Mouse (Mus musculus) olfactory bulb, adult 2 months (tissue): Measurements from ENCODE around the gene Icam1. TPM values are rescaled to one million over a fixed set of nuclear protein-coding genes. Genes with fewer than 3 reads are reported as not detected.
A peak's percentile ranks its signal among the peaks of the same experiment; 100 is the strongest.

ENCODE experiments used
- H3K27ac ChIP-seq: fragments of 200-500 bp; 2 replicates; pipeline ENCODE4 v1.5.1; 2012; ENCODE audit warnings: low read depth, low read length; ENCODE audit not compliant: insufficient read depth
- H3K4me1 ChIP-seq: fragments of 200-500 bp; 2 replicates; pipeline ENCODE4 v1.6.1; 2012; ENCODE audit warnings: low read length; ENCODE audit not compliant: control insufficient read depth, insufficient read depth
- H3K4me3 ChIP-seq: fragments of 200-500 bp; 2 replicates; pipeline ENCODE4 v1.5.1; 2012; ENCODE audit warnings: mild to moderate bottlenecking, low read depth, low read length, moderate library complexity; ENCODE audit not compliant: insufficient read depth
- CTCF ChIP-seq: fragments of 200-500 bp; IDR thresholded peaks from 2 replicates; pipeline ENCODE4 v1.5.1; 2012; ENCODE audit warnings: low read depth, mild to moderate bottlenecking, low read length, moderate library complexity; ENCODE audit not compliant: insufficient read depth
- POLR2A ChIP-seq: fragments of 200-500 bp; IDR thresholded peaks from 2 replicates; pipeline ENCODE4 v1.6.1; 2012; ENCODE audit warnings: mild to moderate bottlenecking, low read depth, low read length, moderate library complexity; ENCODE audit not compliant: insufficient read depth
- WGBS: fragments of 180-500 bp; shearing (Covaris S2); methylation state at CpG from one replicate; pipeline ENCODE4 v1.1.7; 2018; 5-methylcytosine and 5-hydroxymethylcytosine counted together
- polyA plus RNA-seq: library from polyadenylated mRNA; stranded (reverse); fragments of >200 nt; gene quantifications from 2 replicates; pipeline ENCODE4 v1.2.4, GENCODE M21; 2012; ENCODE audit warnings: low replicate concordance; ENCODE audit not compliant: missing spikeins, insufficient read depth, insufficient read length

Icam1 gene
- polyA plus RNA-seq, 1 experiment, result not detected

DNA sequence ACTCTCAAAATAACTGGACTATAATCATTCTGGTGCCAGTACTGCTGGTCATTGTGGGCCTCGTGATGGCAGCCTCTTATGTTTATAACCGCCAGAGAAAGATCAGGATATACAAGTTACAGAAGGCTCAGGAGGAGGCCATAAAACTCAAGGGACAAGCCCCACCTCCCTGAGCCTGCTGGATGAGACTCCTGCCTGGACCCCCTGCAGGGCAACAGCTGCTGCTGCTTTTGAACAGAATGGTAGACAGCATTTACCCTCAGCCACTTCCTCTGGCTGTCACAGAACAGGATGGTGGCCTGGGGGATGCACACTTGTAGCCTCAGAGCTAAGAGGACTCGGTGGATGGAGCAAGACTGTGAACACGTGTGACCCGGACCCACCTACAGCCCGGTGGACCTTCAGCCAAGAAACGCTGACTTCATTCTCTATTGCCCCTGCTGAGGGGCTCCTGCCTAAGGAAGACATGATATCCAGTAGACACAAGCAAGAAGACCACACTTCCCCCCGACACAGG, 12.0 kb downstream of the Icam1 start:
- no peak overlapping the region for H3K4me3 ChIP-seq
- H3K4me1 ChIP-seq, result peaks cover 32% of the 10 kb centered on the region
- 49% methylated on average over 8 of the region's 8 CpGs for WGBS
- no peak overlapping the region for H3K27ac ChIP-seq
- TF ChIP-seq CTCF, result no peak
- no peak for TF ChIP-seq POLR2A

DNA sequence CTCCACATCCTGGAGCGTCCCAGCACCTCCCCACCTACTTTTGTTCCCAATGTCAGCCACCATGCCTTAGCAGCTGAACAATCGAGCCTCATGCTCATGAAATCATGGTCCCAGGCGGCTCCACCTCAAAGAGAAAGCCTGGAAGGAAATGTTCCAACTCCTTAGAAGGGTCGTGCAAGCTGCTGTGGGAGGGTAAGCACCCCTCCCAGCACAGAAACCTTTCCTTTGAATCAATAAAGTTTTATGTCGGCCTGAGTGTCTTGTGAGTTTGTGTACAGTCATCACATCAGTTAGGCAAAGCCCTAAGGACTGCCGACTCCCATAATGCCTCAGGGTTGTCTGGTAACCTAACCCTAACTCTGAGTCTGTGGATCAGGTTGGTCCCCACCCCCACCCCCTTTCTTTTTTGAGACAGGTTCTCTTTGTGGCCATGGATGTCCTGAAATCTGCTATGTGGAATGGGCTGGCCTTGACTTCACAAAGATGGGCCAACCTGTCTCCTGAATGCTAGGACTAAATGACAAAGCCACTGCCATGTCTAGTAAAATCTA, 12.8 kb downstream of the Icam1 start:
- no peak for TF ChIP-seq CTCF
- TF ChIP-seq POLR2A, result no peak
- H3K4me3 ChIP-seq, result no peak overlapping the region
- whole genome bisulfite sequencing, result 77% methylated on average over 6 of the region's 6 CpGs

DNA sequence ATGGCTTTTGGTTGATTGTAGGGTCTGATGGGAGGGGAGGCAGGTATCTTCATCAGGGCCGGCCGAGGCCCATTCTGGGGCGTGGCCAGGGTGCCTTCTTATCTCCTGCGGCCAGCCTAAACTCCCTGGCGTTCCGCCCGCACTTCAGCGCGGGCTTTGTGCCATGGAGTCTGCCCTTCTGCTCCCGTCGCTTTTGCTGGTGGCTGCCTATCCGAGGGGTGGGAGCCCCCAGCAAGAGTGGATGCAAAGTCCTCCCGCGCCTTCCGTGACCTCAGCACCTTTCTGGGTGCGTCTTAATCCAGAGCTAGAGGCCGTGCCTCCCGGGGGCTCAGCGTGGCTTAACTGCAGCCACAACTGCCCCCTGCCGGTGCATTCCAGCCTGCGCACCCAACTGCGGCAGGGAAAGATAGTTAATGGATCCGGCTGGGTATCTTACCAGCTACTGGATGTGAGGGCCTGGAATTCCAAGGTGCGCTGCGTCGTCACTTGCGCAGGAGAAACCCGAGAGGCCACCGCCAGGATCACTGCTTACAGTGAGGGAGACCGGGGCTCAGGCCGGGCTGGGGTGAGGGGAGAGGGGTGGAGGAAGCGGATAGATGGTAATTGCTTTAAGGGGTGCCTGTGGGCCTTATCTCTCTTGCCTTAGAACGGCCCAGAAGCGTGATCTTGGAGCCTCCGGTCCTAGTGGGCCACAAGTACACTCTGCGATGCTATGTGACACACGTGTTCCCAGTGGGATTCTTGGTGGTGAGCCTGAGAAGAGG, 13.7 kb downstream of the Icam1 start, which contains the start of gene Icam4:
Gene Icam4 (plus strand): TSS at position 83 of the 764 bp plus-strand sequence.
- 4% methylated on average over 37 of the region's 37 CpGs for WGBS
- TF ChIP-seq CTCF (peak; percentile 75; the same call in 1 of the 2 replicates), POLR2A (no peak)
- Histone ChIP-seq H3K27ac (peak within 1 kb of the TSS; percentile 25; the same call in 1 of the 2 replicates), H3K4me3 (peak within 1 kb of the TSS; percentile 43), H3K4me1 (peaks cover 42% of the 10 kb centered on the region)

More for the DNA sequence above, 12.8 kb downstream of the Icam1 start:
- Histone ChIP-seq H3K4me1 (peaks cover 40% of the 10 kb centered on the region), H3K27ac (no peak overlapping the region)

DNA sequence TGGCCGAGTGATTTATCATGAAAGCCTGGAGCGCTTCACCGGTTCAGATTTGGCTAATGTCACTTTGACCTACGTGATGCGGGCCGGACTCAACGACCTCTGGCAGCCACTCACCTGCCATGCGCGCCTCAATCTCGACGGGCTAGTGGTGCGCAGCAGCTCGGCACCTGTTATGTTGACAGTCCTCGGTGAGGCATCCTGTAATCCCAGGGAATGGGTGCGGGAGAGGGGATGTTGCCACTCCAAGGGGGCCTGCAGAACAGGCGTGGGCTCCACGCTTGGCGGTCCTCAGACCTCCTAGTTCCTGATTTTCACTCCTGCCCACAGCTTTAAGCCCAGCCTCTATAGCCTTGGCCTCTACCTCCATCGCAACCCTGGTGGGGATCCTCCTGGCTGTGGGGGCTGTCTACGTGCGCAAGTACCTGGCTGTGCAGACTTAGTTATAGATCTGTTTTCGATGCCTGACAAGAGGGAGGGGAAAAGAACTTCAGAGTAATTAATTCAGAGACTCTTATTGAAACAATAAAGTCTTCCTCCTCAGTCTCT, 14.3 kb downstream of the Icam1 start:
- peak overlapping the region; percentile 43 for H3K4me3 ChIP-seq
- peak overlapping the region; percentile 25; the same call in 1 of the 2 replicates for H3K27ac ChIP-seq
- WGBS, result 28% methylated on average over 22 of the region's 22 CpGs
- no peak for TF ChIP-seq POLR2A
- no peak for TF ChIP-seq CTCF
- peaks cover 49% of the 10 kb centered on the region for H3K4me1 ChIP-seq

DNA sequence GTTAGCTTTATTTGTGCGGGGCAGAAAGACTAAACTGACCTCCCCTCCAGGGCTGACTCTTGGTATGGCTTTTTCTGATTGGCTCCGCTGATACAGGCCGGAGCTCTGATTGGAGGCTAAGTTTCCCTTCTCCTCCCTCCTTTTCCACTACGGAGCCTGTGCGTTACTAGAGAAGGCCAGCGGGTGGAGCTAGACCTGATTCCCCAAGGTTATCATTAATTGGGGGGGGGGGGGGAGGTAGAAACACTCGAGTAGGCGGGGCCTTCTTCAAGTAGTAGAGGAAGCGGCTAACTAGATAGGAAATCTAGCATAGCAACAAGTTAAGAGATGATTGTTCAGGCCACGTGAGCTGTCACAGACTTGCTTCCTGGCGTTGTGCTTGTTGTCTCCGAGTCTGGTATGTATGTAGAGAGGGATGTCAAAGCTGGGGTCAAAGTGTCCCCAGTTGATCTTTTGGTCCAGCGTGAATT, 15.0 kb downstream of the Icam1 start:
- no peak for TF ChIP-seq CTCF
- peaks cover 54% of the 10 kb centered on the region for H3K4me1 ChIP-seq
- WGBS, result under 1% methylated on average over 13 of the region's 13 CpGs
- peak overlapping the region; percentile 59 for H3K4me3 ChIP-seq
- H3K27ac ChIP-seq, result peak overlapping the region; percentile 93

DNA sequence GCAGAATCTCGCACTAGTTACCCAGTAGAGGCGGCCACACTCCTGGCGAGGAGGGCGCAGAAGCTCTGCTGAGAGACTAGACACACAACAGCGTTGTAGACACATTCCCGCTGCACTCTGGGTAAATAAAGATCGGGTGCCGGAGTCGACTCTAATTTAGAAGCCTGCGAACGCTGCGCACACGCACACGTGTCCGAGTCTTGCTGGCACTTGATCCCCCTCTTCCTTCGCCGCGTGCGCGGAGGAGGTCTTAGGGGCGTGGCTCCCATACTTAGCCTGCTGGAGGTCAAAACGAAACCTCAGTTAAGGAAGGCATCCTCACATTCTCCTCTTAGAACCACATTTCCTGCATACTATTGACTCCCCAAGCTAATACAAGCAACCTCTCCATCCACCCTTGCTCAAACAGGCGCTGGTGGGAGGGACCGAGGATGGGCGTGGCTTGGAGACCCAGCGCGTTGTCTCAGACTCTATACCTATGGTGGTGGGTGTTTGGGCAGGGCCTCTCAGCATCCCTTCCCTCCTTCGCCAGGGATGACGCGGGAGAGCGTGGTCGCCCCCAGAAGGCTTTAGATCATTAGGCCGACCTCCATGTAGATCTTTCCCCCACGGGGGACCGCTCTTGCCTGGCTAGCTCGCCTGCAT, 15.6 kb downstream of the Icam1 start:
- Histone ChIP-seq H3K4me3 (peak overlapping the region; percentile 59), H3K27ac (peak overlapping the region; percentile 93), H3K4me1 (peaks cover 59% of the 10 kb centered on the region)
- under 1% methylated on average over 36 of the region's 36 CpGs for WGBS
- TF ChIP-seq POLR2A (peak; percentile 45; the same call in 1 of the 2 replicates), CTCF (no peak)

DNA sequence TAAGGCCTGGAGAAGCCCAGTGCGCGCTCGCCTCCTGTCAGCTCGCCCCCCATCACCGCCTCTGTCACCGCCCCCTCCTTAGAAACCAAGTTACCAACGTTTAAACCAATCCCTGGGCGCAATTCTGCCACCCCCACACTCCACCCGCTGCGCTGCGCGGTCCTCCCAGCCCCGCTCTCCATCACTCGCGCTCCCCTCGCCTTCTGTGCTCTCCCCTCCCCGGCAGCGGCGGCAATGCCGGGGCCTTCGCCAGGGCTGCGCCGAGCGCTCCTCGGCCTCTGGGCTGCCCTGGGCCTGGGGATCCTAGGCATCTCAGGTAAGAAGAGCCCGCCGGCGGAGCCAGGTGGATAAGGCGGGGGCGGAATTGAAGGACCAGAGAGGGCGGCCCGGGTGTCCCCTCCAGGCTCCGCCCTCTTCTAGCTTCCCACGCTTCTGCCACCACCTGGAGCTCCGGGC, 16.1 kb downstream of the Icam1 start, which contains the start of gene Icam5:
Gene Icam5 (plus strand): TSS at position 178 of the 456 bp plus-strand sequence.
- Histone ChIP-seq H3K27ac (peak within 1 kb of the TSS; percentile 93), H3K4me1 (peaks cover 63% of the 10 kb centered on the region), H3K4me3 (peak within 1 kb of the TSS; percentile 59)
- 0 out of 2 replicates have a peak, but pooled peaks have one; percentile 7 for TF ChIP-seq CTCF
- peak; percentile 46; the same call in 1 of the 2 replicates for TF ChIP-seq POLR2A
- WGBS, result under 1% methylated on average over 35 of the region's 35 CpGs

DNA sequence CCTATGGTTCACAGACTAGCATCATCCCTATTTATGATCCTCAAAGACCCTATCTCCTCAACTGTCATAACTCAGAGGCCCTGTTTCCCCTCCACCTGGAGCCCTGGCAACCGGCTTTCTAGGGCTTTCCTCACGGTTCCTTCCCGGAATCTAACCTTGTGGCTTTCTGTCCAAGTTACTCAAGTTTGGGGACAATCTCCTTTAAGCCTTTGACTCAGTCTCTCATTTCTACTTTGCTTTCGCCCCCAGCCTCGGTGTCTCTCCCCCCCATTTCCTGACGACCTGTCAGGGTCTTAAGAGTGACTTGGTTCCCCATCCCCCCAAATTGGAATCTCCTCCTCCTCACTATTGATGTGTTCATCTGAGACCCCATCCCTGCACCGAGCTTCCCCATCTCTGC, 16.7 kb downstream of the Icam1 start:
- H3K27ac ChIP-seq, result peak overlapping the region; percentile 93
- WGBS, result 2% methylated on average over 7 of the region's 7 CpGs
- peak overlapping the region; percentile 59 for H3K4me3 ChIP-seq
- TF ChIP-seq CTCF, result no peak
- no peak for TF ChIP-seq POLR2A
- peaks cover 63% of the 10 kb centered on the region for H3K4me1 ChIP-seq
